Mouse (Mus musculus): ENCODE data around the gene Ubl3. TPM values are rescaled to one million over a fixed set of nuclear protein-coding genes. Genes with fewer than 3 reads are reported as not detected.
A peak's percentile ranks its signal among the peaks of the same experiment; 100 is the strongest.

The Ubl3 gene
- polyA plus RNA-seq, 1 experiment from 2014 or later, result 36.3 TPM

DNA sequence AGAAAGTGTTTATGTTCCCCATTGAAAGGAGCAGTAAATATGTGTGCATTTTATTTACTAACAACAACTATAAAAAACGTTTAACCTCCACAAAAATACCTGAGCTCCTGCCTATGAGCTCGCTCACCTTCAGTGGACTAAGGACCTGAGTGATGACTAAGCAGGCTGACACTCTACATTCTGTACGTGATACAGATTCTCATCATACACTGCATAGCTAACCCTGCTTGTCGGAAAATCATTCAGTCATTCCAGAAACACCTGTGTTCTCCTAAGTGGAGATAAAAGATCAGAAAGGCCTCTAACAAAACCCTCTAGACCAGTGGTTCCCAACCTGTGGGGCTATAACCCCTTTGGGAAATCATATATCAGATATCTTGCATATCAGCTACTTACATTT is 35.1 kb downstream of the Ubl3 start:
- 52% methylated on average over 4 of the region's 4 CpGs for WGBS (ENCODE audit: insufficient replicate concordance)
- H3K4me3 ChIP-seq, result no peak overlapping the region
- H3K27ac ChIP-seq, result no peak overlapping the region
- no peak for ATAC-seq
- no peaks in the 10 kb centered on the region for H3K9me3 ChIP-seq (replicated peaks)
- H3K4me1 ChIP-seq, result peaks cover 23% of the 10 kb centered on the region
- H3K9ac ChIP-seq, result no peak overlapping the region
- H3K4me2 ChIP-seq, result no peak overlapping the region
- no peaks in the 10 kb centered on the region for H3K36me3 ChIP-seq
- H3K27me3 ChIP-seq (replicated peaks), result no peaks in the 10 kb centered on the region

DNA sequence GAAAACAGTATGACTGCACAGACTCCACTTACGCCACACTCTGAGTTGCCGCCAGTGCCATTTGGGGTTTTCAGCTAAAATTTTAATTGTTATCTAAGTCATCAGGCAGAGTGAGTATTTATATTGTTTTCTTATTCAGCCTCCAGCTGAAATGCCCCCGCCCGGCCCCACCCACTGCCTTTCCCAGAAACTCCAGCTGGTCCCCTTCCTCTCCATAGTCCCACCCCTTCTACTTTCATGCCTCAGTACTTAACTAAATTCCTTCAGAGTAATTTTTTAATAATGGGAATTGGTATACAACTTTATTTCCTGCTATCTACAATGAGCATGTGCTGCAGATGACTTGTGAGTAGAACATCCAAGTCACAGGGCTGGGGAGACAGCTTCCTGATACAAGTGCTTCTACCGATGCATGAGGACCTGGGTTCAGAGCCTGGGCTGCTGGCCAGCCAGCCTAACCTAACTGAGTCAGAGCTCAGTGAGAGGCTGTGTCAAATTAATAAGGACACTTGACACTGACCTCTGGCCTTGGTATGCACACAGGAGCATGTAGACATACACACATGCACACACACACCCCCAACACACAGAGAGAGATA is 40.4 kb downstream of the Ubl3 start:
- WGBS (ENCODE audit: insufficient replicate concordance), result 63% methylated on average over 5 of the region's 5 CpGs
- Histone ChIP-seq H3K9me3 (replicated peaks) (no peaks in the 10 kb centered on the region), H3K9ac (no peak overlapping the region), H3K27me3 (replicated peaks) (no peaks in the 10 kb centered on the region), H3K36me3 (peaks cover 23% of the 10 kb centered on the region), H3K27ac (no peak overlapping the region), H3K4me1 (peaks cover 63% of the 10 kb centered on the region), H3K4me2 (no peak overlapping the region), H3K4me3 (no peak overlapping the region)
- ATAC-seq, result no peak

DNA sequence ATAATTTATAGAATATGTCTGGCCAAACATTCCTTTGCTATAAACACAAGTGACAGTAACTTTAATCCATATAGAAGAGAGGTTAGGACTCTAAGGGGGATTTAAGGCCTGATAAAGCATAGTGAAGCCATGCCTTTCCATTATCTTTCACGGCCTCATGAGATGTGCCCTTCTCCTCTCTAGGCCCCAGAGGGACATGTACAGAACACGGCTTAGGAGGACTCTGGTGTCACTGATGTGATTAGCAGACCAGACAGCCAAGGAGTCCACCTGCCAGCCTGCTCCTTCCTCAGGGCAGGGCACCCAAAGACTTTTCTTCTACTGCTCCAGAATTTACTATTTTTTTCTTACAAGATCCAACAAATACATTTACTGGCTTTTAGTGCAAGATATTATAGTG is 42.3 kb downstream of the Ubl3 start:
- Histone ChIP-seq H3K4me1 (peaks cover 59% of the 10 kb centered on the region), H3K27ac (no peak overlapping the region), H3K4me3 (no peak overlapping the region), H3K9me3 (replicated peaks) (no peaks in the 10 kb centered on the region), H3K27me3 (replicated peaks) (no peaks in the 10 kb centered on the region), H3K9ac (no peak overlapping the region), H3K36me3 (peaks cover 42% of the 10 kb centered on the region), H3K4me2 (no peak overlapping the region)
- 28% methylated on average over 2 of the region's 2 CpGs for WGBS (ENCODE audit: insufficient replicate concordance)
- peak; percentile 65; the same call in 1 of the 2 replicates for ATAC-seq

DNA sequence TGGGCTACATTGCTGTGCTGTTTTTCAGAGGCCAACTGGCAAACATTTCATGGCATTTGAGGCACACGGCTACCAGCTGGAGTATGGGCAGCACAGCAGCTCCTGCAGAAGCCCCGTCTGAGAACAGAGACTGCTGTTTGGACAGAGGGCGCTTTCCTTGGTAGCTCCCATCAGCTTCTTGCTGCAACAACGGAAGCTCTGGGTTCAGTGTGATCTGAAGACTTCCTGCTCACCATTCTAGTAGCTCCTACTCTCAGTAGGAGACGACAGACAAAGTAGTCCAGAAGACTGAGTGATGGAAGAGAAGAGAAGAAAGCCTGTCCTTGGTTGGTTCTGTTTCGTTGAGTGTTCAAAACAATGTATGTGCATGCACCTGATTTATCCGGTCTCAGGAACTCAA is 42.9 kb downstream of the Ubl3 start:
- H3K4me3 ChIP-seq, result no peak overlapping the region
- H3K9me3 ChIP-seq (replicated peaks), result no peaks in the 10 kb centered on the region
- peak overlapping the region; percentile 55; the same call in 1 of the 2 replicates for H3K27ac ChIP-seq
- no peak overlapping the region for H3K9ac ChIP-seq
- WGBS (ENCODE audit: insufficient replicate concordance), result 53% methylated on average over 7 of the region's 7 CpGs
- H3K4me1 ChIP-seq, result peaks cover 54% of the 10 kb centered on the region
- H3K36me3 ChIP-seq, result peaks cover 44% of the 10 kb centered on the region
- no peak for ATAC-seq
- peak overlapping the region; percentile 34 for H3K4me2 ChIP-seq
- H3K27me3 ChIP-seq (replicated peaks), result no peaks in the 10 kb centered on the region

DNA sequence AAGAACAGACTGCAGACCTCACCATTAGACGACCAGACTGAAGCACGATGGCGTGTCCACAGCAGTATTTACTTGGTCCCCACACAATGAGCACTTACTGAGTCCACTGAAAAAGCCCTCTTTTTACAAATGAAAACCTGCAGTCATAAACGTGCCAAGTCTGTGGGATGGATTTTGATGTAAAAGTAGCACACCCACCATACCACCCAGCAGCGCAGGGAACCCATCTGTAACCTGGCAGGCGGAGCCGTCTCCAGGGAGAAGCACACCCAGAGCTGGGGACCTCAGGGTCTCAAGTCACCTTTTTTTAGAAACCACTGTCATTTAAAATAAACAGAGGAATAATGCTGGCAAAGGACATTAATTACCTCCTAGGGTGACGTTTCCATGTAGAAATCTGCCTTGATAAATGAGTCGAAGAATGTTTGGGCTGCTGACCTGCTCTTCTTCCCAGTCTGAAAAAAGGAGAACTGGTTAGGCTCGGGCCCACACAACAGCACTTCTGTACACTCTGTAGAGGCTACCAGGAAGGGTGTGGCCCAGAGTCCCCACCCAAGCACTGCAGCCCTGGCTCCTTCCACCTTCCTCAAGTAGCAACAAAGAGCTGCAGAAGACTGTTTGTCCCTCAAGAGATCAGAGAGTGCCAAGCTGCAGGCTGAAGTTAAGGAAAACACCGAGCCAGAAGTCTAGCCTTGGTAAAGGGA is 43.5 kb downstream of the Ubl3 start:
- peak overlapping the region; percentile 34 for H3K4me2 ChIP-seq
- peak; percentile 88 for ATAC-seq
- no peak overlapping the region for H3K4me3 ChIP-seq
- no peak overlapping the region for H3K9ac ChIP-seq
- WGBS (ENCODE audit: insufficient replicate concordance), result 54% methylated on average over 11 of the region's 11 CpGs
- H3K4me1 ChIP-seq, result peaks cover 51% of the 10 kb centered on the region
- H3K36me3 ChIP-seq, result peaks cover 44% of the 10 kb centered on the region
- peak overlapping the region; percentile 55; the same call in 1 of the 2 replicates for H3K27ac ChIP-seq
- no peaks in the 10 kb centered on the region for H3K9me3 ChIP-seq (replicated peaks)
- no peaks in the 10 kb centered on the region for H3K27me3 ChIP-seq (replicated peaks)

DNA sequence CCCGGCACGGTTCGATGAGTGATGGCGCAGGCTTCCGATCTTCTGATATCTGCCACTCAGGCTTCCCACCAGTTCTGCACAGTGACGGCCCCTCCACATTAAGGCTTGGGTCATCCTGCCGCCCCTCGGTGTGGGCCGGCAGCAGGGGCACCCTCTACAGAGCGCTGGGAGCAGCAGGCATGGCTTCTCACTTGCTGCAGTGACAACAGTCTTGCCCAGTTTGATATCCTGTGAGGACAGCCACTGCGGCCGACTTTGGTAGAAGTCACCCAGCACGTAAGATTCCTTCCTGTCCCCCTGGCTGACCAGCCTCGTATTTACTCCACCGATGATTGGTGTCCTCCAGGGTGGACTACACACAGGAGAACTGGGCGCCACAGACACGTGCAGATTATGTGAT is 47.2 kb downstream of the Ubl3 start:
- ATAC-seq, result no peak

DNA sequence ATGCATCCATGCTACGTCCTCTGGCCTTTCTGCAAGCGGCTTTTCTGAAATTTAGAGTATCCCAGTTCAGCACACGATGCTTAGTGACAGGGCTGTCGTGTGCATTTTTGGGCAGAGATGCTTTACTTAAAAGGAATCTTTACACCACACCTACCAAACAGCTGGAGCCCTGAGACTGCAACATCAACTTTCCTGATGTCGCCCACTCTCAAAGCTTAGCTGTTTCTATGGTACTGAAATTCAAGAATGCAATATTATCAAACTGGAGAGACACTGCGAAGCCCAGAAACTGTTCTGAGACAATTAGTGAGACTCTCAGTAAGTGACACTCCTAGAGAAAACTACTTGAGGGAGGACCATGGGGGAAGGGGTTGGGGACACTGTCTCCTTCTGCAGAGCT is 50.4 kb downstream of the Ubl3 start:
- Histone ChIP-seq H3K36me3 (peaks cover 22% of the 10 kb centered on the region), H3K9me3 (replicated peaks) (no peaks in the 10 kb centered on the region), H3K4me3 (no peak overlapping the region), H3K9ac (no peak overlapping the region), H3K27ac (no peak overlapping the region), H3K27me3 (replicated peaks) (no peaks in the 10 kb centered on the region), H3K4me1 (peaks cover 5% of the 10 kb centered on the region; the same call in 1 of the 2 replicates), H3K4me2 (no peak overlapping the region)
- no peak for ATAC-seq
- 84% methylated on average over 6 of the region's 6 CpGs for WGBS (ENCODE audit: insufficient replicate concordance)

More for the DNA sequence above, 47.2 kb downstream of the Ubl3 start:
- Histone ChIP-seq H3K27ac (no peak overlapping the region), H3K36me3 (peaks cover 38% of the 10 kb centered on the region), H3K4me2 (no peak overlapping the region), H3K4me3 (no peak overlapping the region), H3K9me3 (replicated peaks) (no peaks in the 10 kb centered on the region), H3K27me3 (replicated peaks) (no peaks in the 10 kb centered on the region), H3K9ac (no peak overlapping the region), H3K4me1 (peaks cover 20% of the 10 kb centered on the region)
- WGBS (ENCODE audit: insufficient replicate concordance), result 86% methylated on average over 17 of the region's 17 CpGs

DNA sequence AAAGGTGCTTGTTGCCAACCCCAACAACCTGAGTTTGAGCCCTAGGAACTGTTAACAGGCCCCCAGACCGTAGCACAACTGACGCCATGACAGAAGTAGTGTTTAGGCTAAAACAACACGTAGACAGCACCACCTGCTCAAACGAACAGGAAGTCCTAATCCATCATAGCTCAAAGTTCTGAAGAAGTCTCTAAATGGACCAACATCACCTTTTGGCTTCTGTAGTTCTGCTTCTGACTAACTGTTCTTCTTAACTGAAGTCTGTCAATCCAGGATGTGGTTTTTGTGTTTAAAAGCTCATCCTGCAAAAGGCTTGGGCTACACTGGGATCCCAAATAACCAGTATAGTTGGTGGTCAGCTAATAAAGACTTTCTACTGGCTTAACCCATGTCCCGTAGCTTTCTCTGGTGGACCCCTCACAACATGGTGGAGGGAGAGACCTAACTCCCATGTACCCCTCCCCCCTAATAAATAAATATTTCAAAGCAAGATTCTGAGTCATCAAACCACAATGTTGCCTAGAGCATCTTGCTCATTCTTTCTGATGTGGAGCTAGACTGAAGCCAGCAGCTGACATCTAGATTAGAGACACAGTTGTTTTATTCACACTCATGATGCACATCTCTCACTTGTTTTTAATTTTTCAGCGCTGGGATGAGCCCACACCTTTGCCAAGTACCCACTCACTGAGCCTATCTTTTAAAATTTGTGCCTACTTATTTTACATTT is 51.2 kb downstream of the Ubl3 start:
- Histone ChIP-seq H3K4me1 (peaks cover 5% of the 10 kb centered on the region; the same call in 1 of the 2 replicates), H3K36me3 (peaks cover 13% of the 10 kb centered on the region), H3K9me3 (replicated peaks) (no peaks in the 10 kb centered on the region), H3K9ac (no peak overlapping the region), H3K27ac (no peak overlapping the region), H3K27me3 (replicated peaks) (no peaks in the 10 kb centered on the region), H3K4me3 (no peak overlapping the region), H3K4me2 (no peak overlapping the region)
- 58% methylated on average over 6 of the region's 6 CpGs for WGBS (ENCODE audit: insufficient replicate concordance)
- ATAC-seq, result no peak

DNA sequence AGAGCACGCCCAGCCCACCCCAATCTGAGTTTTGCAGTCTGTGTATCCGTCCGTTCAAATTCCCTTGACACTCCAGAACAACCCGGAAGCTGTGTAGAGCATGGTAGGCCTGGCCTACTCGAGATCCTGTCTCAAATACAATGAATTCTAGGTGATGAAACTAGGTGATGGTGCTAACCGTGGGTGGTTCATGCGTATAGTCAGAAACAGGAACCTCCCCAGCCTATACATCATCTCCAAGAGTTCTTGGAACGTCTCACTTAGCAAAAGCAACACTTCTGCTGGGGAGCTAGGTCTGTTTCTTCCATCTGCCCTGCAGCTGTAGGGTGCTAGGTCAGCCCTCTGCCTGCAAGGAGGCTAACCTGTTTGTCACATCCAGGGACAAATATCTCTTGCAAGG is 52.1 kb downstream of the Ubl3 start:
- ATAC-seq, result no peak
- WGBS (ENCODE audit: insufficient replicate concordance), result 78% methylated on average over 8 of the region's 8 CpGs

DNA sequence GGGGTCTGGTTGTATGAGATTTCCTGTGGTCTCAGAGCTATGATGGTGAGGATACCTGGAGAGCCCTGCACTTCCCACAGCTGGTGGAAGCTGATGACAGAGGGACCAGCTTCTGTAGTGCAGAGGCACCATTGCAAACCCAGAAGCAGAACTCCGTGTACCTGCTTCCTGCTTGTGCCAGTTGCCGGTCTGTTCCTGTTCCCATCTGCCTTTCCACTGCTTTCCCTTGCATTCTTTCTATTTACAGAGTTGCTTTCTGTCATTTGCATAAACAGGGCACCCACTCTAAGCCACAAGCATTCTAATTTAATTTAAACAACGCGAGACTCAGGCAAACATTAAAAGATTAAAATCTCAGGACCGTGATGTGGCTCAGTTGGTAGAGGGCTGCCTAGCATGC is 53.0 kb downstream of the Ubl3 start:
- no peaks in the 10 kb centered on the region for H3K9me3 ChIP-seq (replicated peaks)
- no peaks in the 10 kb centered on the region for H3K27me3 ChIP-seq (replicated peaks)
- H3K27ac ChIP-seq, result no peak overlapping the region
- H3K4me3 ChIP-seq, result no peak overlapping the region
- H3K4me1 ChIP-seq, result peaks cover 12% of the 10 kb centered on the region
- ATAC-seq, result no peak
- no peak overlapping the region for H3K9ac ChIP-seq
- no peaks in the 10 kb centered on the region for H3K36me3 ChIP-seq
- 55% methylated on average over 5 of the region's 5 CpGs for WGBS (ENCODE audit: insufficient replicate concordance)
- no peak overlapping the region for H3K4me2 ChIP-seq

More for the DNA sequence above, 52.1 kb downstream of the Ubl3 start:
- H3K9me3 ChIP-seq (replicated peaks), result no peaks in the 10 kb centered on the region
- no peak overlapping the region for H3K4me3 ChIP-seq
- H3K4me2 ChIP-seq, result no peak overlapping the region
- H3K27me3 ChIP-seq (replicated peaks), result no peaks in the 10 kb centered on the region
- peaks cover 5% of the 10 kb centered on the region; the same call in 1 of the 2 replicates for H3K4me1 ChIP-seq
- no peak overlapping the region for H3K9ac ChIP-seq
- no peak overlapping the region for H3K27ac ChIP-seq
- H3K36me3 ChIP-seq, result peaks cover 5% of the 10 kb centered on the region

DNA sequence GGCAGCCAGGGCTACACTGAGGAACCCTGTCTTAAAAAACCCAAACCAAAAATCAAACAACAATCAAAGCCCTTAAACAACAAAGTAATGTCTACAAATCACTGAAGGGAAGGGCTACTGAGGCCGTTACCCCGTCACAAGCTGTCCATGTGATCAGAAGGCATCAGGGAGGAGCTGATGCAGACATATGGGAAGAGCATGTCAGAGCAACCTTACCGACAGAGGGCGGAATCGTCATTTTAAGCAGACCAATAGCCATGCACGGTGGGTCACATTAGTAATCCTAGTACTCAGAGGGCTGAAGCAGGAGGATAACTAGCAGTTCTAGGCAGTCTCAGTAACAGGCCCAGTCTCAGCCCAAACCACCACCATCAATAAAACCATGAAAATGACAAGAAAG is 56.6 kb downstream of the Ubl3 start:
- Histone ChIP-seq H3K36me3 (no peaks in the 10 kb centered on the region), H3K9me3 (replicated peaks) (no peaks in the 10 kb centered on the region), H3K9ac (no peak overlapping the region), H3K4me3 (no peak overlapping the region), H3K4me2 (no peak overlapping the region), H3K27ac (no peak overlapping the region), H3K27me3 (replicated peaks) (no peaks in the 10 kb centered on the region), H3K4me1 (peaks cover 16% of the 10 kb centered on the region)
- WGBS (ENCODE audit: insufficient replicate concordance), result 60% methylated on average over 6 of the region's 6 CpGs
- 0 out of 2 replicates have a peak, but pooled peaks have one; percentile 12 for ATAC-seq

DNA sequence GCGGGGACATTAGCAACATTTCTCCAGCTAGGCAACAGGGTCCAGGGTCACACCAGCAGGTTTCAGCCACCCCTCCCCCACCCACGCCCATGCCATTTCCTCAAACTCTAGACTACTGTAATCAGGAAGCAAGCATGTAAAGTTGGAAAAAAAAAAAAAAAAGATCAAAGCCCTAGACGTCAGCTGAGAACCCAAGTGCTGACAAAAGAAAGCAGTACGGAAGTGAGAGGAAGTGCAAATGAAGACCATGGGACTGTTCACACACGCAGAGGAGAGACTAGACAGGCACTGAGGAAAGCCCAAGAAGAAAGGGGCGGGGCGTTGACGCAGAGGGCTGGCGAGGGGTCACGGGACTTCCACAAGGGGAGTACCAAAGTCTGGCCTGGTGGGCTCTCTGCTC is 57.4 kb downstream of the Ubl3 start:
- ATAC-seq, result peak; percentile 52
- H3K4me2 ChIP-seq, result peak overlapping the region; percentile 46
- WGBS (ENCODE audit: insufficient replicate concordance), result 11% methylated on average over 10 of the region's 10 CpGs
- no peaks in the 10 kb centered on the region for H3K27me3 ChIP-seq (replicated peaks)
- H3K9me3 ChIP-seq (replicated peaks), result no peaks in the 10 kb centered on the region
- H3K4me1 ChIP-seq, result peaks cover 16% of the 10 kb centered on the region
- no peak overlapping the region for H3K27ac ChIP-seq
- no peak overlapping the region for H3K9ac ChIP-seq
- H3K4me3 ChIP-seq, result no peak overlapping the region; the same call in 1 of the 2 replicates
- no peaks in the 10 kb centered on the region for H3K36me3 ChIP-seq

Measured in liver, embryonic 12.5 days (tissue).